Mouse (Mus musculus): ENCODE results near the gene Gm45618.

GRCm38 (mm10) chr7:142095183-142095931 is 25.2 kb downstream of the Gm45618 start, which contains the start of gene Dusp8:
- TF ChIP-seq POLR2A (IDR thresholded peaks at IDR 0.05; ENCODE audit: low read depth, low read length) (no peak), CTCF (conservative IDR thresholded peaks at IDR 0.05; ENCODE audit: insufficient read depth, insufficient read length, low read depth, low read length) (no peak)
